Mouse (Mus musculus) ES-E14 (cell line): ENCODE results near the gene Zfp629.
"Not testable (repeated sequence)": the region's sequence is repeated elsewhere in the genome, so short reads cannot be mapped to it uniquely, and the experiment has no call there.

Source experiments
- CHD2 ChIP-seq: IDR thresholded peaks from 2 replicates; pipeline ENCODE4 v1.6.1; 2014; ENCODE audit warnings: mild to moderate bottlenecking, low read depth, low read length, inconsistent platforms
- ZC3H11A ChIP-seq: IDR thresholded peaks from 2 replicates; pipeline ENCODE4 v1.6.1; 2012; ENCODE audit warnings: low read depth, mild to moderate bottlenecking, inconsistent platforms, low read length, borderline replicate concordance
- ZNF384 ChIP-seq: IDR thresholded peaks from 2 replicates; pipeline ENCODE4 v1.6.1; 2012; ENCODE audit warnings: low read depth, low read length, inconsistent platforms

- TF ChIP-seq ZC3H11A, CHD2, ZNF384: not testable (repeated sequence)
Measured at GRCm38 (mm10) chr7:127618402-127618801, 2.8 kb upstream of the Zfp629 start.
